Mouse (Mus musculus) frontal cortex, postnatal 14 days (tissue): ENCODE measurements around the gene Rnf141.

Experiments
- DNase-seq, 2 experiments: peaks; one replicate each; pipeline ENCODE4 v3.0.0; 2022; ENCODE audit warnings: low spot score in 2 of 2

Gene Rnf141

DNA sequence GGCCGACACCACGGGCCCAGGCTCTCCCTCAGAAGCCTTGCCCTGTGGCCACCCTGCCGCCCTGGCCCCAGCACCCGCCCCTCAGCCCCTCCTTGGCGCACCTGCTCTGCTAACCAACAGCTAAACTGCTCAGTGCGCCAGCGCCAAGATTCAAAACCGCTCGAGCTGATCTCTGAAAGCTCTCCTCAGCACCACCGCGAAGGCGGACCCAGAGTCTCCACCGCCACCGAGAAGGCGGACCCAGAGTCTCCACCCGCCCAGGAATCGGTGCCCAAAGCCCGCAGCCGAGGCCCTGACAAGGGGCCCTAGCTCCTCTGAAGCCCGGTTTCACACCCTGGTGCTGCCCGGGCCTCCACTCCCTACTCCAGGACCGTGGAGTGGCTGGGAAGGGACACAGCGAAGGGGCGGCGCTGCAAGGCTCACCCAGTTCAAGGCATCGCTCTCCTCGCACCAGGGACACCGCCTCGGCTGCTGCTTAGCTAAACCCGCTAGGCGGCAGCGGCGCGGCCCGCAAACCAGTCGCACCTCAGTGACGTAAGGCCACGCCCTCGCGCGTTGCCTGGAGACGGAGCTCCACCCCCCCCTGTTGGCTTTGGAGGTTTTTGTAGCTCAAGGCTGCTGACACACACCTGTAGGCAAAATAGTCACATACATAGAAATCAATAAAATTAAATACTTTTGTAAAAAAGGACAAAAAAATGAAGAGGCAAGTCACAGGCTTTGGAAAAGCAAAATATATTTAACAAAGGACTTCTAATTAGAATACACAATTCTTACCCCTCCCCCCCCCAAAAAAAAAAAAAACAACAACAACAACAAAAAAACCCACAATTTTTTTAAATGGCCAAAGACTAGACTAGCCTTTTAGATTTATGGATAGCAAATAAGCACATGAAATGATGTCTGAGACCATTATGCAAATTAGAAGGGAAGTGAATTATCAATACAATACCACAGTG is at the start of gene Rnf141:
Gene Rnf141, minus strand, starts transcription at position 542 of the 959 bp plus-strand sequence.
- peak; percentile 83 to 85 for DNase-seq

DNA sequence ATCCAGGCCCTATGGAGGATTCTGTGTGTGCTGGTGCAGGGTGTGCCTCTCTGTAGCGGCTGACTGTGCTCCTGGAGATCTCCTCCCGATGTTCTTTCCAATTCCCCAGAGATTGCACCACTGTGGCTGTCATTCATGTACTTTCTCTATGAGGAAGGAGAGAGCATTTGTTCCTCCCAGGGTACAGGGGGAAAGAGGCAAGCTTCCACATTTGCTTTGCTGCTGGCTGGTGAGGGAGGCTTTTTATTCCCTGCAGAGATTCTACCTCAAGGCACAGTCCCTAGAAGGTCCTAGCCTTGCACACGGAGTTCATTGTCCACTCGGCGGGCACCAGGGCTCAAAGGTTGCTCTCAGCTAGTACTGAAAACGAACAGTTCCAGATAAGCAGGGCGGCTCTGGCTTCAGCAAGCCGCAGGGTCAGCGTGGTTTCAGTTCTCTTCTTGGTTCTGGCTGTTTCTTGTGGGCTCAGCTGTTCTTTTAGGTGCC is 47.3 kb upstream of the Rnf141 start:
- no peak for DNase-seq

DNA sequence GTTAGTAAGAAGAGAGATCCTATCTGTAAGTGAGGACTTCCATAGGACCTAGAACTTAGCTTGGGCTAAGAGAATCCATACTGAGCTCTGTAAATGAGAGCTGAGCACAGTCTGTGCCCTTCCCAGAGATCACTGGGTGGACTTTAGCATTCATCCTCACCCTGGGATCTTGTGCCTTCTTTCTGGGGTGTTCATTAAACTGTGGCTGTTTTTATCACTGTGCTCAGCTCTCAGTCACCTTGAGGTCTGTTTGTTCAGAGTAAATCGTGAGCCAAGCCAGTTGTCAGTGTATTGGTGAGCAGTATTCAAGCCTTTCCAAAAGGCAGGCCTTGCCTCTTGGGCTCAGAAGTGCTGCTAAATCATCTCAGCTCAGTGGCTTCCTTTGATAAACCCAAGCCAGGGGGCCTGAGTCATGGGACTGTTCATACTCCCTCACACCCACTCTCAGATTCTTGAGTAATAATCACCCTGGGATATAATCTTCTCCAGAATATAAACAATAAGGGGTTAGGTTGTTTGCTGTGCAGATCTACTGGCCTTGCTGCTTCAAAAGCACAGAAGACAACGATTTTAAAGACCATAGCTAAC is 37.6 kb upstream of the Rnf141 start:
- no peak for DNase-seq

DNA sequence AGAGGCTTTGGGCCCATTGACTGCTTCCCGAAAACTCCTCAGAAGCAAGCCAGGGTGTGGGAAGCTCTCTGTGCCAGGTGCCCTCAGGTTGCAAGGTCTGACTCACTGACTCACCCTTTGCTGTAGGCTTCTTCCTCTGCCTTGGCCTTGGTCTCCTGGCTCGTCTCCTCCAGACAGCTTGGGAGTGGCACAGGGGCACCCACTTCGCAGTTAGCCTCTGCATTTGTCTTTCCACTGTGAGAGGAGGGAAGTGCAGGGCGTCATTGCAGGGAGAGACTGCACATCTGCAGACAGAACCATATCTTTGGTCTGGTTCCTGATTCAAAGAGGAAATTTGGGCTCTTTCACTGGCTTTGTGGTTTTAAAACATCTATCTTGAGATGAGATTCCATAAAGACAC is 33.8 kb upstream of the Rnf141 start:
- no peak for DNase-seq

DNA sequence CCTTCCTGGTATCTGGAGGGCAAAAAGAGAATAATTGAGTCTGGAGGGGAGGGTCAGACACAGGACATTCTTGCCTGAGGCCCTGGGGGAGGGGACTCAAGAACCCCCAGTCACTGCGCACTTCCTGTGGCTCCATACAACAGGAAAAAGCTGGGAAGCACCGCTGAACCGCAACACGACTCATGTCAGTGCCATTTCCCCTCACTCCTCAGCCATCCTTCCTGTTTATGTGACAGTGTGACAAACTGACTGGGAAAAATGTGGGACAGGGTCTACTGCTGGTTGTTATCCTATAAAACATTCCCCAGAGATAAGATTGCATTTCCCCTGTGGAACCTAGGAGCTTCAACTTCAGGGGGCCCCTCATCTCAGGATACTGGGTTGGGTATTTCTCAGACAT is 32.7 kb upstream of the Rnf141 start:
- DNase-seq = no peak

DNA sequence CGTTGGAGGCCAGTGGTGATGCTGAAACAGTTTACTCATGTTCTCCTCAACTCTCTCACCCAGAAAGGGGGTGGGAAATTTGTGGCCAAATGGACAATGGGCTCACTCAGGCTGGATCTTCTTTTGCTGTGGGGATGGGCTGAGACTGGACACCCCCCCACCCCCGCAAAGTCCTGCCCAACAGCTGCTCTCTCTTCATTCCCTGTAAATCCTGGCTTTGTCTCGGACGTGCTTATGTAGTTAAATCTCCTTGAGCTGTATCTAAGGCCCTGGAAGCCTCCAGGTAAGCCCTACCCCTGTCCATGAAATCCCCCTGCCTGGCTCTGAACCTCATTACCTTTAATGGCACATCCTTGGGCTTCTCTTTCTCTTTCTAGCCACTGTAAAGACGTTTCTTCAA is 24.6 kb upstream of the Rnf141 start:
- DNase-seq = no peak

DNA sequence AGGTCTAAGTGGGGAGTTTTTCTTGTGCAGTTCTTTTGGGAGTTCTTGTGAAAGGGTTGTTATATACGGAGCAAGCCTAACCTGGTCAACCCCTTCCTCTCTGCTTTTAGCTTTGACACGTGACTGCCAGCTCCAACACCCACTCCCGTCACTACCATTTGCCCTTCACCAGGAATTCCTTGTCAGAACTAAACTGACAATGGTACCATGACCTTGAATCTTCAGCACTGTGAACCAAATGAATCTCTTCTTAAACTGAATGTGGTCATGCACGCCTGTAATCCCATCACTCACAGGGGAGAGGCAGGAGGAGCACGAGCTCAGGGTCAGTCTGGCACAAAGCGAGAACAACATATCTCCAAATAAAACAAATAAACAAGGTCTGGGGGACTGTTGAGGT is 22.9 kb upstream of the Rnf141 start:
- DNase-seq = no peak

DNA sequence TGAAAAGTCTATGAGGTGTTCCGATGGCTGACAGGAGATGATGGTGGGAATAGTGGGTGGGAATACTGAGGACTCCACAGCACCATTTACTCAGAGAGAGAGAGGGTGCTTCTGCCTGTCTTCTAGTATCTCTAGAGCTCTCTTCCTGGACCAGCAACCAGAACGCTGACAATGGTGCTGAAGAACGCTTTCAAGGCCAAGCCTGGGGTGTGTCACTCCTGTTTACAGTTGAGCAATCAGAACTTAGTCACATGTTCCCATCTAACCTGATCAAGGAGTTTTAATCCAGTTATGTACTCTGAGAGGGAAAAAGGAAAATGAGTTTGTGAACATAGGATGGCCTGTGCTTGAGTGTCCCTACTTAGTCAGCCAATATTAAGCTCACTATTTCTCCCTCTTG is 21.8 kb upstream of the Rnf141 start:
- no peak for DNase-seq

DNA sequence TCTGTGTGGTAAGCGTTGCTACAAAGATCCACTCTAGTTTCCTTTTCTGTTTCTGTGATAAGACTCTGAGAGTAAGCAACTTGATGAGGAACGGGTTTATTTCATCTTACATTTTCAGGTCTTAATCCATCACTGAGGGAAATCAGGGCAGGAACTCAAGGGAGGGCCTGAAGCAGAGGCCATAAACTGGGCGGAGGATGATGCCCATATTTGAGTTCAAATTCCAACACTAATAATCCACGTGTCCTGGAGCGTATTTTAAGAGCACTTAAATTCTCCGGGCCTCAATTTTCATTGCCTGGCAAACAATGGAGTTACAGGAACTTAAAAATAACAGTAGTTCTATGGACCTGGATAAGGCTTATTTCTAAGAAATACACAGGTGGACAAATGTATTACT is 21.3 kb upstream of the Rnf141 start:
- no peak for DNase-seq

DNA sequence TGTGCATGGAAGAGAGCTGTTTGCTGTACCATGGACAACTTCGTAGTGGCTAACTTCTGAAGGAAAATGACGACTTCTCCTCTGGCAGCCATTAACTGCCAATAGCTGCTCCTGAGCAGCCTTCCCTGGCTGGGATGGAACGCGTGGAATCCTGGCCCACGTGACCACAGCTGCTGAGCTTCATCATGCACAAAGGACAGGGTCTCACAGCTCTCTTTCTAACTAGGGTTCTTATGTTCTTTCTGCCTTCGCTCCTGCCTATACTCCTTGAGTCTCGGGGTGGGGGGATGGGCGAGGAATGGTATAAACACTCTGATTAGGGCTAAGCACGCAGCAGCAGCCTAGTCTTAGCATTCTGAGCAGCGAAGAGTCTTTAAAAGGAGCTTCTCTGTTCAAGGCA is 20.8 kb upstream of the Rnf141 start:
- no peak for DNase-seq

DNA sequence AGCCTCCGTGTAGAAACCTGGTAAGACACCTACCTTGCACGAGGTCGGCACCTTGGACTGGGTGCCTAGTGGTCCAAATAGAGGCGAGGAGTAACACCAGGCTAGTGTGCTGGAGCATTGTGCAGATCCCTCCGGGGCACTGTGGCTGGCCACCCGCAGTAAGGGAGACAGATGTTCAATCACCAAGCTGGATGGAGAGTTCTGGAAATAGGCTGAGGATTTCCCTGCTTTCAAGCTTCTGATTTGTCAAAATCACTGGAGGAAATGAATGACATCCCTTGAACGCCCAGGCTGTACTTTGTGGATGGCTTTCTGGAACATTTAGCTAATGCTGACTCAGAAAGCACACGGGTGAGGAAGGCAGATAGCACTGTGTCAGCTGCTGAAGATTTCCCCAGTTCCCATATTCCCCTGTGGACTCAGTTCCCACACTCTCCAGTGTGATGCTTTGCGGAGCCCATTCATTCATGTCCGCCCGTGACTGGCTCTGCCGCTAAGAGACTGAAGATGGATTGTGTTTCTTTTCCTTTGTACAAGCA is 18.6 kb upstream of the Rnf141 start, which contains the start of gene Lyve1:
Gene Lyve1, minus strand, starts transcription at position 489 of the 539 bp plus-strand sequence.
- no peak for DNase-seq

DNA sequence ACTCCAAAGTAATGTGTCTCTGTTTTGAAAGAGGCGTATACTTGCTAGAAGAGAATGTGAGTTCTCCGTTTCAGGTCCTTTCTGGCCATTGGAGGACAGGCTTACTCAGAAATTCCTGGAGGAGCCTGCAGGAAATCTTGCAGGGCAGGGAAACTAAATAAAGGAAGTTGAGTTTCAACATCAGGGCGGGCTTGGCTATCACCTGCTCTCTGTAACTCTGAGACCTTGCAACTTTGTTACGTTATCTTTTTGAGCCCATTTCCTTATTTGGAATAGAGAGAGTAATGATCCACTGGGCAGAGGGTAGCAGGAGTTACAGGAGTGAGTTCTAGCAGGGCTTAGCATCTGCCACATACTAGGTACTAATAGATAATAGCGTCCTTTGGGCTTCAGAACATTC is 15.9 kb upstream of the Rnf141 start:
- DNase-seq = no peak

DNA sequence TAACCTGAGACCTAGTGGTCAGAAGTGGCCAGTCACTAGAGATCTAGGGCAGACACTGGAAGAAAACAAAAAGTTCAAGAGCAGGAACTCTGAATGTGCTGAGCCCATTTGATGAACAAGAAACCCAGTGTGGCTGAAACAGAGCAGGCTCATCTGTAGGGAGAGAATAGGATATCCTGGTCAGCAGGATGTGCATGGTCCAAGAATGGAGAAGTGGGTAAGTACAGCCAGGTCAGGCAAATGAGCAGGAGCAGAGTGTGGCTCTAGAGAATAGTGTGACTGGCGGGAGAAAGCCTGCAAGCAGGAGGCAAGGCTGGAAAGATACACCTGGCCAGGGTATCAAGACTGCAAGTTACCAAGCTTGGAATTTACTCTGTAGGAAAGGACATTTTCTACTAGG is 11.3 kb upstream of the Rnf141 start:
- DNase-seq = no peak

DNA sequence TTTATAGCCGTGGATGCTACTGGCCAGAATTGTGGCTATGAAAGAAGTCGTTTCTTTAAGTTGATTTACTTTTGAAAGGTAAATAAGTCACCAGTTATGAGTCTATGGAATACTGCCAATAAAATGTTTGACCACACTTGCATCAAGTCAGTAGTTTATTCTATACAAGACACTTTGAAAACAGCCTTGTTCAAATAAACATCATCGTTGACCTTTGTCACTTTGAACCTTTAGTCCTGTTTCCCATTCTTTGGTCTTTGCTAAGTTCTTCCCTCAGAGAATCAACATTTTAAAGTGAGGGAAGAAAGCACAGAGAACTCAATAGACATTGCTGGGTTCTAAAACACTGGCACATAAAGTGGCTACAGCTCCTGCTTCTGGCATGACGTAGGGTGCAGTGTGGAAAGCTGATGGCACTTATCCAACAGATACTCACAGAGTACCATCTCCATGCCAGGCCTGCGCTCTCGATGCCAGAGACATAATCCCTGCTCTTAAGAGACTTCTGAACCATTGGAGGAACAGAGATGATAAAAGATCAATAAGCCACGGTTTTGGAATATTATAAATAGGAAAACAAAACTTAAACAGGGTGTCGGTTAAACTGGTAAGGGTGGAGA is 10.8 kb upstream of the Rnf141 start:
- DNase-seq = no peak

DNA sequence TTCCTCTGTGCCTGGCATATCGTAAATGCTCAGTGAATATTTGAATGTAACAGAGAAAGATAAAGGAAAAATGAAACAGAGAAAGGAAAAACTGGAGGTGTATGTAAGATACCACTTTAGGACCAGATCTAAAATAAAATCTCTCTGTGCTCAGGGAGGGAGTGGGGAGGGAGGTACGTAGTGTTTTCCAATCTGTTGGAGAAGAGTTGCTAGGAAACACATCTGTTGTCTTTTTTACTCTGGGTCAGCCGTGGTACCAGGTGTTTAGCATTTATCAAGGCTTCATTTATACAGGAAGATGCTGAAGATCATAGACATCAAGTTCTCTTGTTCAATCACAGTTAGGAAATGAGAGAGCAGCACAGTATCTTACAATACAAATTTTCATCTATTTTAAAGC is 10.3 kb upstream of the Rnf141 start:
- no peak for DNase-seq

DNA sequence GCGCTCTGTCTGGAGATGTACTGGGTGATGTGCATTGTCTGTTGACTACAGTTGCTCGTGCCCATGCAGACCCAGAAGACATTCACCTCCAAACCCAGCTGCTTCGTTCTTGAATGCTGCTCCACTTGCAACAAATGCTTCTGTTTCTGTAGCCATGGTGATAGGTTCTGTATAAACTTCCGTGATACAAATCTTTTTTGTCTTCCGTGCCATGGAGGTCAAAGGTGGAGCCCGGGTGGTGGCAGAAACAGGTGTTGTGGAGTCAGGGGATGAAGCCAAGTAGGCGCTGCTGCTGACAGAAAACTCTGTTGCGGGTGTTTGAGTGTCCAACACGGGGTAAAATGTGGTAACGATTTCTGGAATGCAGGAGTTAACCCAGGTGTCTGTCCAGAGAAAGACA is 9.4 kb upstream of the Rnf141 start:
- no peak for DNase-seq

DNA sequence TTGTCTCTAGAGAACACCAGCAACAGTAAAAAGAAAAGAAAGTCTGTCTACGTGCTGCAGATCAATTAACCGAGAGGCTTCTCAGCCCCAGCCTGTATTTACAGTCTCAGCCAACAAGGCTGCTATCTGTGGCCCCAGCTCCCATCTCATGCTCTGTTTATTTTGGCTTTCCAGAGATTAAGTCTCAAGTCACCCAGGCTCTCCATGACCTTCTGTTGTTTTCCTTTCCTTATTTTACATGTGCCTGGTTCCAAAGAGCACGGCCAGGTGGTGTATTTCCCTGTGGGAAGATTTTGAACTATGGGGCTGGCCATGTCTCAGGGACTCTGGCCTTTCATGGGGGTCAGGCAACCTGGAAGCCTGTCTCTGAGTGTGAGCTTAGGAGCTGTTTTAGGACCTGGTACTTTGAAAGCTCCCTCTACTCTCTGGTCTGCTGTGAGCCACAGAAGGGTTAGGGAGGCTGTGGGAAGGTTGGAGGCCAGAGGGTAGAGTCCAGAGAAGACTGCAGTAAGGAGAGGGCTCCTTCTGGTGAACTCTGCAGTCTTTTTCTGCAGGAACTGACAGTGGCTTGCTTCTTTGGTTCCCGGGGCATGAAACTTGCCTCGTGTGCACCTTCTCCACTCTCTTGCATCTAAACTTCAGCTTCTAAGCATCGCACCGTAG is 7.4 kb upstream of the Rnf141 start:
- no peak for DNase-seq

DNA sequence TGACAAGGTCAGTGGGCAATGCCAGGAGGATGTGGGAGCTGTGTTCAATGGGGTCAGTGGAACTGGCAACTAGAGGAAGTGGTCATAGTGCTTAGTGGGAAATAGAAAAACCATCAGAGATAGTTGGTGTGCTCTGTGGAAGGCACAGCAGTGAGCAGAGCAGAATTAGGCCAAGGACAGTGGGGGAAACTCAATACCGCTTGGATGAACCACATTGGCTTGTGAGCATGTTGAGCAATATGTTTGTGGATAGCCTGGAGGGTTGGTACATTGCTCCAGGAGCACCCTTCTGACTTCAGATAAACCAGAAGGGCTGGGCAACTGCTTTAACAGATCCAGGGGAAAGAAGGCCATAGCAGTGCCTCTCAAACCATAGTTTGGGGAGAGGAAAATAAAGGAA is 4.1 kb upstream of the Rnf141 start:
- no peak for DNase-seq

DNA sequence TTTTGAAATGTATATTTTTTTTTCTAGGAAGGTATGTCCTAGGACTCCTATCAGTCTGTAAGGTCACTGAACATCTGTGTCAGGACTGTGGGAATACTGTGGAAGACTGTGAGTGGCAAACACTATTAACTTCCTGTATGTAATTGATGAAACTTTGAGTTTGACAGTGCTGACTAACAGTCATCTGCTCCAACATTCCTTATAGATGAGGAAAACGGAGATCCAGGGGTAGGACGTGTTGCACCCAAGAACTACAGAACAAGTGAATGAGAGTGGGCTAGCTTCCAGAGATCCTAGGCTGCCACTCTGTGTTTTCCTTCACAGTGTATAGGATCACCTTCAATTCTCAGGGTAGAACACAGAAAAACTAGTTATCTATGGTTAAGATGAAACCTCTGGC is 3.1 kb upstream of the Rnf141 start:
- no peak for DNase-seq

DNA sequence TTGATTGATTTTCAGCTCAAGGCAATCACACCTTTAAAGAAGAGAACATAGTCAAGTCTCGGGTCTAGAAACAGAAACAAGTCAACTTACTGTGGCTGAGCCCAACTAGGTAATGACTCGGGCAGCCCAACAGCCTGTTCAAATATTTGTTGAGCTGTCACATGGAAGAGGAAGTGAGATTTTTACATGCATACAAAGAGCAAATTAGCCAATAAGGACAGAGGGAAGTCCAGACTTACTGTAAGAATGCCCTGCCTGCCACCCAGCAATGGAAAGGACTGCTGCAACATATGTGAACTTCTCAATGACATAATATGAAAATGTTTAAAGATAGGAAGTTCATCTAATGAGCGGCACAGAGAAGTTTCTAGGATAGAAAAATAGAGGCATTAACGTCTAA is 3.9 kb downstream of the Rnf141 start:
- DNase-seq = no peak

DNA sequence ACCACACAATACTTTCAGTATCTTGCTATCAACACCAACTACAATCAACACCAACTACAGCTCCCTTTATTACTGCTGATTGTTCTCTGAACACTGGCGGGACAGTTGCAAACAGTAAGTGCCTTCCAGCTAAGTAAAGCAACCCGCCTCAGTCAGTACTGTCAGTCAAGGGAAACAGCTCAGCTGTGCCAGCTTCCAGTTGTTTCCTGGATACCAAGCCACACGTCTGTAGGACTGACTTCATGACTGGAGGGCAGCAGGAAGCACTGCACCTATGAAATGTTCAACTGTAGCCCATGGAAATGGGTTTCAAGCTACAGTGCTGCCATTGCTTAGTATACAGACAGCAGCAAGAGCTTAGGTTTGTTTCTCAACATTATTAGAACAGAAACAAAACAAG is 9.7 kb downstream of the Rnf141 start:
- no peak for DNase-seq

DNA sequence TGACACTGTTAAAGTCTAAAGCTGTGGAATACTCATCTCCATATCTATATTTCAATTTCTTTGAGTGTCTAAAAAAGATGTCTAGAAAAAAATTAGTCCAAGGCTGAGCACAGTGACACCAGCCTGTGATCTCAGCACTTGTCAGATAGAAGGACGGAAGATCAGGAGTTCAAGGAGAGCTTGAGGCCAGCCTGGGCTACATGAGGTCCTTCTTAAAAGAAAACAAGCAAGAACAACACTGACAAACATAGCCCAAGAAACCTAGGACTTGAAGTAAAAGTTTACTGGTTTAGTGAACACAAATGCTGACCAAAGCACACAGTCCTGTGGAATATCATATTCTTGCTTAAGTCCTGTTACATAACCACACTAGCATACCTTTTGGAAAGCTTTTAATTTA is 10.2 kb downstream of the Rnf141 start:
- DNase-seq = no peak
